Mouse (Mus musculus): Measurements from ENCODE around the gene Rgl2.

GRCm38 (mm10) chr17:33932448-33932847 is 3.1 kb downstream of the Rgl2 start:
- TF ChIP-seq CTCF (IDR thresholded peaks at IDR 0.05; ENCODE audit: borderline replicate concordance, extremely low read depth, insufficient read depth, insufficient read length) (no peak), POLR2A (IDR thresholded peaks at IDR 0.05; ENCODE audit: borderline replicate concordance, extremely low read depth, insufficient read depth, insufficient read length, poor library complexity, severe bottlenecking) (no peak)

All from brain, embryonic 14.5 days (tissue).